Mouse (Mus musculus): ENCODE measurements at regions not wholly inside any gene's neighbourhood (a gene's known extent, or its start where the extent isn't known, plus 50 kb on each side); places are given as distances from the start of the nearest gene placed in this dataset.

GRCm38 (mm10) chr19:28205691-28206090 lies 194.7 kb upstream of the Rfx3 start:
- Histone ChIP-seq H3K27ac (no peak overlapping the region), H3K4me1 (replicated peaks) (no peaks in the 10 kb centered on the region), H3K27me3 (no peaks in the 10 kb centered on the region), H3K9ac (no peak overlapping the region), H3K4me2 (no peak overlapping the region), H3K36me3 (no peaks in the 10 kb centered on the region), H3K4me3 (replicated peaks) (no peak overlapping the region), H3K9me3 (replicated peaks) (no peaks in the 10 kb centered on the region)
- ATAC-seq (ENCODE audit: low read depth) (no peak), DNase-seq (no peak)
- WGBS (ENCODE audit: insufficient replicate concordance) = 63% methylated on average over 4 of the region's 4 CpGs

- Histone ChIP-seq H3K36me3 (no peaks in the 10 kb centered on the region), H3K4me2 (no peak overlapping the region), H3K9me3 (replicated peaks) (no peaks in the 10 kb centered on the region), H3K4me3 (replicated peaks) (no peak overlapping the region), H3K27me3 (no peaks in the 10 kb centered on the region), H3K4me1 (replicated peaks) (no peaks in the 10 kb centered on the region), H3K27ac (no peak overlapping the region), H3K9ac (no peak overlapping the region)
- 61% methylated on average over 3 of the region's 3 CpGs for WGBS (ENCODE audit: insufficient replicate concordance)
- ATAC-seq (ENCODE audit: low read depth) (no peak), DNase-seq (no peak)
Measured at GRCm38 (mm10) chr19:28203719-28204118, 192.8 kb upstream of the Rfx3 start.

- H3K27me3 ChIP-seq = no peaks in the 10 kb centered on the region
- H3K4me1 ChIP-seq (replicated peaks) = no peaks in the 10 kb centered on the region
- ATAC-seq (ENCODE audit: low read depth) (no peak), DNase-seq (no peak)
- 47% methylated on average over 8 of the region's 8 CpGs for WGBS (ENCODE audit: insufficient replicate concordance)
- H3K9ac ChIP-seq = no peak overlapping the region
- H3K4me3 ChIP-seq (replicated peaks) = no peak overlapping the region
- no peaks in the 10 kb centered on the region for H3K9me3 ChIP-seq (replicated peaks)
- no peaks in the 10 kb centered on the region for H3K36me3 ChIP-seq
- no peak overlapping the region for H3K4me2 ChIP-seq
- no peak overlapping the region for H3K27ac ChIP-seq
Measured at GRCm38 (mm10) chr19:28199385-28199784, 188.4 kb upstream of the Rfx3 start.

DNA sequence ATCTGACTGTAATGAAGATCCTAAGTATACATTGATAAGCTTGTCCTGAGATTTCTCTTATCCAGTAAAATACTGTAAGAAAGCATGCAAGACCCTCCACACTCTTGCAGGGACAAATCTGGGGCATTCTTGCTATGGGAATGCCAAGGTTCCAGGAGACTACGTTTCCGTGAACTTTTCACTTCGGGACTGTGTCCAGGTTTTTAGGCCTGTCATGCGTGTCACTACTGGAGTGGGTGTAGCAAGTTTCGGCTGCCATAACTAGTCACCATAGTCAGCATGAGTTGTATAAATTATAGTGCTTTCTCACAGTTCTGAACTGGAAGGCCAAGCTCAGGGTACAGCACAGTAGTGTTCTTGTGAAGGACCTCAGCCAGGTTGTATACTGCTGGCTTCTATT lies 185.9 kb upstream of the Rfx3 start:
- 80% methylated on average over 5 of the region's 5 CpGs for WGBS (ENCODE audit: insufficient replicate concordance)
- no peaks in the 10 kb centered on the region for H3K4me1 ChIP-seq (replicated peaks)
- H3K9ac ChIP-seq = no peak overlapping the region
- DNase-seq = no peak
- ATAC-seq (ENCODE audit: low read depth) = no peak
- no peak overlapping the region for H3K4me2 ChIP-seq
- H3K4me3 ChIP-seq (replicated peaks) = no peak overlapping the region
- no peaks in the 10 kb centered on the region for H3K36me3 ChIP-seq
- no peaks in the 10 kb centered on the region for H3K27me3 ChIP-seq
- no peak overlapping the region for H3K27ac ChIP-seq
- H3K9me3 ChIP-seq (replicated peaks) = no peaks in the 10 kb centered on the region

- Histone ChIP-seq H3K4me1 (replicated peaks) (no peaks in the 10 kb centered on the region), H3K4me3 (replicated peaks) (no peak overlapping the region), H3K27ac (no peak overlapping the region), H3K9ac (no peak overlapping the region), H3K36me3 (no peaks in the 10 kb centered on the region), H3K9me3 (replicated peaks) (no peaks in the 10 kb centered on the region), H3K27me3 (no peaks in the 10 kb centered on the region), H3K4me2 (no peak overlapping the region)
- DNase-seq (no peak), ATAC-seq (ENCODE audit: low read depth) (no peak)
- WGBS (ENCODE audit: insufficient replicate concordance) = 66% methylated on average over 3 of the region's 3 CpGs
Measured at GRCm38 (mm10) chr19:28192248-28192647, 181.3 kb upstream of the Rfx3 start.

DNA sequence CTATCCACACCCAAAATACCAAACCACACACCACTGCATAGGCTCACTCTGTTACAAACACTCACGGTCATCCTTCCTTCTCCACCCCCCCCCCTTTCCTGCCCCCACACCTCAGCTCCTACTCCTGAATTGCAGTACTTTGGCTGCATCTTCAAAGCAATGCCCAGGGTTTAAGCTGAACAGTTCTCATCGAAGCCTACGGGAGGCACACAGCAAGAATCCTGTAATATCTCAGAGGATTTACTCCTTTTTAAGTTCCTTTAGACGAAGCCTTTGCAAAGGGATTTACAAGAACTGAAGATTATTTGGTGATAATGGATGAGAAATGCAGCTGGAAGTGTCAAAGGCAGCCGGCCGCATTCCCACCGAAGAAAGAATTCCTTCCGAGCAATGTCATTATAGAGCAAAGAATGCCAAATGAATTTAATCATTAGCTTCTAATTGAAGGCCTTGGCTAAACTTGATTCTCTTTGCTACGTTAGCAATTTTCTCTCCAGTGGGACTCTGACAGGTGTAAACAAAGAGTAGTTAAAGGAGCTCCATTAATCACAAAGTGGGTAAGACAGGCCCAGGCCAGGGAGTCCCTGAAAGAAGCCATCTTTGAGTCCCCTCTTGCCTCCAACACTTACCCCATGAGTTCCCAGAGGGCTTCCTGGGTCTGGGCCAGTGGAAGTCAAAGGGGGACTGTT lies 180.6 kb upstream of the Rfx3 start:
- H3K27me3 ChIP-seq = no peaks in the 10 kb centered on the region
- H3K9me3 ChIP-seq (replicated peaks) = no peaks in the 10 kb centered on the region
- DNase-seq (no peak), ATAC-seq (ENCODE audit: low read depth) (no peak)
- 47% methylated on average over 9 of the region's 9 CpGs for WGBS (ENCODE audit: insufficient replicate concordance)
- H3K27ac ChIP-seq = no peak overlapping the region
- H3K4me3 ChIP-seq (replicated peaks) = no peak overlapping the region
- H3K9ac ChIP-seq = no peak overlapping the region
- no peaks in the 10 kb centered on the region for H3K36me3 ChIP-seq
- H3K4me1 ChIP-seq (replicated peaks) = no peaks in the 10 kb centered on the region
- H3K4me2 ChIP-seq = no peak overlapping the region

DNA sequence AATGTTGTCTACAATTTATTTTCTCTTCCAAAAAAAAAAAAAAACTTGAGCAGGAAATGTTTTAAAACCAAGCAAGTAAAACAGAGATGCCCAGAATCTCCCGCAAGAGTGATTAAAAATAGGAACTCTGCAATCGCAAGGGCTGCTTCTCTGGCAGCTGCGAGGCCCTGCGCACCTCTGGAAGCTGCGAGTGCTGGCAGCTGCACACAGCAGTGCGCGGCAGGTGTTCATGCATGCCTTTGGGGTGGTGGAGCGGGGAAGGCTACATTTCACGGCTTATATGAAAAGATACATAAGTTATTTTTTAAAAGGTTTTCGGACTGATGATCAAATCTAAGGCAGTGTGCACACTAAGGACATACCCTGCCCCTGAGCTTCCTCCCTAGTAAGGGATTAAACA lies 179.3 kb upstream of the Rfx3 start:
- ATAC-seq (ENCODE audit: low read depth) = no peak
- Histone ChIP-seq H3K27ac (no peak overlapping the region), H3K9me3 (replicated peaks) (no peaks in the 10 kb centered on the region), H3K9ac (no peak overlapping the region), H3K4me3 (replicated peaks) (no peak overlapping the region), H3K36me3 (no peaks in the 10 kb centered on the region), H3K27me3 (no peaks in the 10 kb centered on the region), H3K4me2 (no peak overlapping the region), H3K4me1 (replicated peaks) (no peaks in the 10 kb centered on the region)
- 73% methylated on average over 10 of the region's 10 CpGs for WGBS (ENCODE audit: insufficient replicate concordance)
- DNase-seq = no peak

GRCm38 (mm10) chr19:28188363-28188762 lies 177.4 kb upstream of the Rfx3 start:
- H3K27me3 ChIP-seq = no peaks in the 10 kb centered on the region
- DNase-seq (no peak), ATAC-seq (ENCODE audit: low read depth) (no peak)
- no peak overlapping the region for H3K4me3 ChIP-seq (replicated peaks)
- H3K36me3 ChIP-seq = no peaks in the 10 kb centered on the region
- no peak overlapping the region for H3K4me2 ChIP-seq
- H3K4me1 ChIP-seq (replicated peaks) = no peaks in the 10 kb centered on the region
- H3K27ac ChIP-seq = no peak overlapping the region
- H3K9me3 ChIP-seq (replicated peaks) = no peaks in the 10 kb centered on the region
- WGBS (ENCODE audit: insufficient replicate concordance) = 66% methylated on average over 6 of the region's 6 CpGs
- no peak overlapping the region for H3K9ac ChIP-seq

DNA sequence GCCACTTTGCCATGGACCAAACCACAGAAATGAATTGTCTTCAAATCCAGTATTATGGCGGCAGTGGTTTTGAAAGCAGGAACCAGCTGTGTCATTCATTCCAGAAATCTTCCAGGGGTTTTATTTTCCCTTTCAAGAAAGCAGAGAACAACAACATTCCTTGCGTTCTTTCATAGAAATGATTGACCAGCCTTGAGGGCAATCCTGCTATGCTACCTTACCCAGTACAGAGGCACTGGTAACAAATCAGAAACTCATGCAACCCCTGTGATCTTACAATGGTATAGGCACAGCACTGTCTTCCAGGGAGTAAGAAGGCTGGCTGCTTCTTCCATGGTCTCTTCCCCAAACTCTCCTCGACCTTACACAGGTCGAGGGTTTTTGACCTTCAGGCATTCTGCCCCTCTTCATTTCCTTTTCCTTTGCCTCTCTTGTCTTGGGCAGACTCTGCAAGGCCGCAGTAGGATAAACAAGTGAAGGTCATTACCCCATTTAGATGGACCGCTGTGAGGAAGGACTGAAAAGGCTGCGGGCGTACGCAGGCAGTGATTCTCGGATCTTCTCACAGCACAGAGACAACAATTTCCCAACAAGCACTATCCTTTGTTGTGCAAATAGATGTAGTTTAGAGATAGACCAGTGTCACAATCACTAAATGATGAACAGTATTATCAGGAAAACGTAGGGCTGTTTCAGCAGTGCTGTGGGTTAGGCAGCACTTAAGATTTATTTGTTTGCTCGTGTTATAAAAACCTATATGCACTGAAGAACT lies 171.6 kb upstream of the Rfx3 start:
- no peaks in the 10 kb centered on the region for H3K27me3 ChIP-seq
- H3K4me2 ChIP-seq = no peak overlapping the region
- no peak overlapping the region for H3K27ac ChIP-seq
- no peaks in the 10 kb centered on the region for H3K4me1 ChIP-seq (replicated peaks)
- ATAC-seq (ENCODE audit: low read depth) = no peak
- H3K9ac ChIP-seq = no peak overlapping the region
- DNase-seq = no peak
- no peaks in the 10 kb centered on the region for H3K36me3 ChIP-seq
- no peaks in the 10 kb centered on the region for H3K9me3 ChIP-seq (replicated peaks)
- no peak overlapping the region for H3K4me3 ChIP-seq (replicated peaks)
- 67% methylated on average over 12 of the region's 12 CpGs for WGBS (ENCODE audit: insufficient replicate concordance)

- no peak for ATAC-seq (ENCODE audit: low read depth)
- Histone ChIP-seq H3K27me3 (no peaks in the 10 kb centered on the region), H3K9ac (no peak overlapping the region), H3K27ac (no peak overlapping the region), H3K9me3 (replicated peaks) (no peaks in the 10 kb centered on the region), H3K4me1 (replicated peaks) (no peaks in the 10 kb centered on the region), H3K4me2 (no peak overlapping the region), H3K36me3 (no peaks in the 10 kb centered on the region), H3K4me3 (replicated peaks) (no peak overlapping the region)
- 53% methylated on average over 2 of the region's 2 CpGs for WGBS (ENCODE audit: insufficient replicate concordance)
- DNase-seq = no peak
Measured at GRCm38 (mm10) chr19:28181171-28181570, 170.2 kb upstream of the Rfx3 start.

- WGBS (ENCODE audit: insufficient replicate concordance) = 66% methylated on average over 6 of the region's 6 CpGs
- H3K4me3 ChIP-seq (replicated peaks) = no peak overlapping the region
- H3K36me3 ChIP-seq = no peaks in the 10 kb centered on the region
- no peak overlapping the region for H3K27ac ChIP-seq
- H3K9ac ChIP-seq = no peak overlapping the region
- no peaks in the 10 kb centered on the region for H3K4me1 ChIP-seq (replicated peaks)
- H3K4me2 ChIP-seq = no peak overlapping the region
- DNase-seq = no peak
- ATAC-seq (ENCODE audit: low read depth) = no peak
- H3K9me3 ChIP-seq (replicated peaks) = no peaks in the 10 kb centered on the region
- no peaks in the 10 kb centered on the region for H3K27me3 ChIP-seq
Measured at GRCm38 (mm10) chr19:28178114-28178513, 167.1 kb upstream of the Rfx3 start.

DNA sequence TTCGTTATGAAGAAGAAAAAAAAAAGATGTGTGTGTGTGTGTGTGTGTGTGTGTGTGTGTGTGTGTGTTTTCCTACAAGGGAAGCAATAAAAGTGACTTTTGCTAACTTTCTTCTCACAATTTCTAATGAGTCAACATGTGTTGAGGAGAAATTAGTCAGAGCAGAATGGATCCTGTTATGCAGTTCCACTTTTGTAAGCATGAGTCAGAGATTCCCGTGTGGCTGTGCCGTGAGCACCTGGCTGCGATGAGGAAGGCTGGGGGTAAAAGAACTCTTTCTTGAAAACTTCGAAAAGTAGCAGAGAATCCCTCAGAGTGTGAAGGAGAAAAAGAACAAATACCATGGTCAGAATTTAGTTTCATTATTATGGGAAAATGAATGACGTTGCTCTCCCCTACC lies 165.9 kb upstream of the Rfx3 start:
- Histone ChIP-seq H3K27me3 (no peaks in the 10 kb centered on the region), H3K4me1 (replicated peaks) (no peaks in the 10 kb centered on the region), H3K27ac (no peak overlapping the region), H3K4me2 (no peak overlapping the region), H3K9ac (no peak overlapping the region), H3K4me3 (replicated peaks) (no peak overlapping the region), H3K36me3 (no peaks in the 10 kb centered on the region), H3K9me3 (replicated peaks) (no peaks in the 10 kb centered on the region)
- no peak for DNase-seq
- no peak for ATAC-seq (ENCODE audit: low read depth)
- 63% methylated on average over 6 of the region's 6 CpGs for WGBS (ENCODE audit: insufficient replicate concordance)

Data from liver, embryonic 13.5 days (tissue).